Mouse (Mus musculus) heart, adult 2 months (tissue): ENCODE measurements at regions not wholly inside any gene's neighbourhood (a gene's known extent, or its start where the extent isn't known, plus 50 kb on each side); places are given as distances from the start of the nearest gene placed in this dataset.

Source experiments
- DNase-seq, 2 experiments: peaks; one replicate each; pipeline ENCODE4 v3.0.0; 2021
- H3K27ac ChIP-seq: fragments of 200-600 bp; 2 replicates; pipeline ENCODE4 v1.8.1; 2022
- H3K27me3 ChIP-seq: fragments of 200-500 bp; 2 replicates; pipeline ENCODE4 v1.6.1; 2012; ENCODE audit warnings: mild to moderate bottlenecking, low read length, inconsistent platforms, mixed read lengths; ENCODE audit not compliant: control insufficient read depth, insufficient read depth
- H3K36me3 ChIP-seq: fragments of 200-500 bp; 2 replicates; pipeline ENCODE4 v1.6.1; 2012; ENCODE audit warnings: low read length, inconsistent platforms; ENCODE audit not compliant: control insufficient read depth, insufficient read depth
- H3K4me1 ChIP-seq: fragments of 200-500 bp; 2 replicates; pipeline ENCODE4 v1.6.1; 2011; ENCODE audit warnings: low read length; ENCODE audit not compliant: control insufficient read depth, insufficient read depth
- H3K4me3 ChIP-seq: fragments of 200-600 bp; 2 replicates; pipeline ENCODE4 v1.8.1; 2022
- H3K79me2 ChIP-seq: fragments of 200-500 bp; replicated peaks from 2 replicates; pipeline ENCODE4 v1.6.1; 2012; ENCODE audit warnings: mild to moderate bottlenecking, inconsistent platforms, low read length, moderate library complexity, mixed read lengths; ENCODE audit not compliant: control insufficient read depth, insufficient read depth
- H3K9ac ChIP-seq: fragments of 200-500 bp; 2 replicates; pipeline ENCODE4 v1.6.1; 2012; ENCODE audit warnings: low read depth, mild to moderate bottlenecking, control low read depth, inconsistent platforms, low read length, mixed read lengths
- CTCF ChIP-seq: fragments of 200-600 bp; IDR thresholded peaks from 2 replicates; pipeline ENCODE4 v1.8.1; 2022; ENCODE audit warnings: antibody characterized with exemption, mild to moderate bottlenecking, moderate library complexity
- EP300 ChIP-seq: fragments of 200-500 bp; IDR thresholded peaks from 2 replicates; pipeline ENCODE4 v1.6.1; 2011; ENCODE audit warnings: low read depth, low read length, control low read depth; ENCODE audit not compliant: insufficient read depth
- POLR2A ChIP-seq: fragments of 200-500 bp; IDR thresholded peaks from 2 replicates; pipeline ENCODE4 v1.6.1; 2011; ENCODE audit warnings: mild to moderate bottlenecking, low read depth, low read length, control low read depth; ENCODE audit not compliant: insufficient read depth
- WGBS: fragments of 180-500 bp; shearing (Covaris S2); methylation state at CpG from one replicate; pipeline ENCODE4 v1.1.7; 2018; 5-methylcytosine and 5-hydroxymethylcytosine counted together
- intact Hi-C: fragments of 180-260 bp; cut with DNase I; formaldehyde crosslinking; loops from one replicate; pipeline ENCODE4 v1.15.1; 2025

GRCm38 (mm10) chr14:105380101-105380500 is 121.7 kb downstream of the Ndfip2 start:
- Histone ChIP-seq H3K27me3 (no peaks in the 10 kb centered on the region), H3K27ac (no peak overlapping the region), H3K36me3 (peaks cover 2% of the 10 kb centered on the region; the same call in 1 of the 2 replicates), H3K79me2 (no peaks in the 10 kb centered on the region), H3K9ac (no peak overlapping the region), H3K4me1 (peaks cover 2% of the 10 kb centered on the region), H3K4me3 (no peak overlapping the region)
- intact Hi-C loops = no loop called here
- 65% methylated on average over 4 of the region's 4 CpGs for WGBS
- TF ChIP-seq CTCF = no peak
- TF ChIP-seq EP300 = no peak
- no peak for TF ChIP-seq POLR2A
- no peak for DNase-seq

DNA sequence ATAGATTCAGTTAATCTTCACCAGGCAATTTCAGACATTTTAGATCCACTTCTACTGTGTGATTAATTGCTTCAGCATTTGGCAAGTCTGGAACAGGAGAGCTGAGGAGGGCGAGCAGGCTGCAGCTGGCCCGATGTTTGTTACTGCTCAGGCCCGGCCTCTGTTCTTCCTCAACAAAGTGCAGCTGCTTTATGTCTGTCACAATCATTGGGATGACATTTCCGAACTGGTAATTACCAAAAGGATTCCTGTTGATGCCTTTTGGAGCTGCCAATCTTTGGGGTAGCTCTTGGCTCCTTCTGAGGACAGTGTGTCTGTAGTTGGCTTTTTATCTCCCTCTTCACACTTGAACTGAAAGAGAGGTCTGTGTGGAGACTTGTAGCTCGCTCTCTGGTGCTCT is 119.4 kb downstream of the Ndfip2 start:
- Histone ChIP-seq H3K27me3 (no peaks in the 10 kb centered on the region), H3K4me1 (peaks cover 4% of the 10 kb centered on the region), H3K36me3 (peaks cover 2% of the 10 kb centered on the region; the same call in 1 of the 2 replicates), H3K9ac (no peak overlapping the region), H3K79me2 (no peaks in the 10 kb centered on the region), H3K27ac (no peak overlapping the region), H3K4me3 (no peak overlapping the region)
- WGBS = 30% methylated on average over 5 of the region's 5 CpGs
- TF ChIP-seq EP300 (0 out of 2 replicates have a peak, but pooled peaks have one; percentile 18), POLR2A (no peak), CTCF (no peak)
- peak; percentile 28 to 46 for DNase-seq
- intact Hi-C loops = no loop called here

DNA sequence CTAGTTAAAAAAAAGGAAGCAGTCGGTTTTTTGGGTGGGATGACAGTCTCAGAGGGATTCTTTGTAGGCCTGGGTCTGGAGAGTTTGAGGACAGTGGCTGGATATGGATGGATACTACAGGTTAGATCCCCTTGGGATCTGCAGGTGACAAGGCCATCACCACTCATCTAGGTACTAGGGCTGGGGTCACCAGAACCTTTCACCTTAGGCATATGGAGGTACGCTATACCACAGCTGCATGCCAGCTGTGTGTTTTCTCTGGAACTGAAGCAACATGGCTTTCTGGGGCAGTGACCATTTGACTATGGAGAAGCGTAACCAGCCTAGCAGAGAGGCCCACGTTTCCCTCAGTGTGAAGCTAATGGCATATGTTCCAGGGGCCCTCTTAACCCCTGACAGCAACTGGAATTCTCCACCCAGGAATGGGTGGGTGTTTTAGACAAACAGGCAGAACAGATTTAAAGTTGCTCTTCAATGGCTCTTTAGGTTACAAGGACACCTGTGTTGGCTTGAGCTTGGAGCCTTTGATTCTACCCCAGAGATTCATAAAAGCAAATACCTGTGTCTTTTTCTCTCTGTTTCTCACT is 118.8 kb downstream of the Ndfip2 start:
- no peak for DNase-seq
- Histone ChIP-seq H3K79me2 (no peaks in the 10 kb centered on the region), H3K27ac (no peak overlapping the region; the same call in 1 of the 2 replicates), H3K36me3 (peaks cover 2% of the 10 kb centered on the region; the same call in 1 of the 2 replicates), H3K4me3 (no peak overlapping the region), H3K9ac (no peak overlapping the region), H3K27me3 (no peaks in the 10 kb centered on the region), H3K4me1 (peaks cover 4% of the 10 kb centered on the region)
- TF ChIP-seq EP300 = no peak
- TF ChIP-seq POLR2A = no peak
- no peak for TF ChIP-seq CTCF
- WGBS = 82% methylated on average over 4 of the region's 4 CpGs
- intact Hi-C loops = no loop called here

DNA sequence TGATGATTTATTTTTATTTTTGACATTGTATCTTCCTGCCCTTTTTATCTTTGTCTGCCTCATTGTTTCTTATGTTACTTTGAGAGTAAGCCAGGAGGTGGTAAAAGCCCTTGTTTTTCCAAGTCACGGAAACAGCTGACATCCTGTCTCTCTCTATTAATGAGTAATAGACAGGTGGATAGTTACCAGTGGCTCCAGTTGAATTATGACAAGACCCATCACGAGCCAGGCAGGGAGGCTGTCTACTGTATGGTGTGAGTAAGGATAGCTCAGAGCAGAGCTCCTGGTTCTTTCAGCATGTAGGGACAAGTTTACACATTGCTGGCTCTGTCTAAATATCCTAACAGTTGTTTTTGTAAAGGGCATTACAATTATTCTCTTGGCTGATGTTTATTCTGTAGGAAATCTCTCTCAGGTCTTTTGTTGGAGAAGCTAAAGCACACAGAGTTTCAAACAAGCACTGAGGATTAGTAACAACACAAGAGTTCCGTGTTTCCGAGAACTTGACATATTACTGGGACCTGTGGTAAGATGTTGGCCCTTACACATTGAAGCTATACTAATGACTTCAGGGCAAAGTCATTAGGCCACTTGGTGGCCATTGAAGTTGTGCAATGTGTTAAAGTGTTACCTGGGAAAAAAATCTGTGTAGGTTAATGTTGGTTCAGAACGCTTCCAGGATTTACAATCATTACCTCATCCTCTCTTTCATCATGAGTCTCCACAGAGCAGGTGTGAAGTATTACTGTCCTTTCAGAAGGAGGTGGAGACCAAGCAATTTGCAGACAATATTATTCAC is 111.5 kb downstream of the Ndfip2 start:
- 77% methylated on average over 5 of the region's 5 CpGs for WGBS
- intact Hi-C loops = no loop called here
- Histone ChIP-seq H3K79me2 (no peaks in the 10 kb centered on the region), H3K4me1 (peaks cover 1% of the 10 kb centered on the region; the same call in 1 of the 2 replicates), H3K27ac (no peak overlapping the region), H3K9ac (no peak overlapping the region), H3K36me3 (no peaks in the 10 kb centered on the region), H3K27me3 (no peaks in the 10 kb centered on the region), H3K4me3 (no peak overlapping the region)
- TF ChIP-seq CTCF (no peak), POLR2A (no peak), EP300 (no peak)
- DNase-seq = no peak

GRCm38 (mm10) chr14:105360530-105360929 is 102.2 kb downstream of the Ndfip2 start:
- 16% methylated on average over 6 of the region's 6 CpGs for WGBS
- intact Hi-C loops = loop anchor here (5.0 kb wide), 1 partner anchor 42 kb away; no protein-coding TSS in a partner anchor
- no peak overlapping the region; the same call in 1 of the 2 replicates for H3K27ac ChIP-seq

More at GRCm38 (mm10) chr14:105360530-105360929, 102.2 kb downstream of the Ndfip2 start:
- peak; percentile 84 to 91 for DNase-seq
- H3K79me2 ChIP-seq = no peaks in the 10 kb centered on the region
- peaks cover 2% of the 10 kb centered on the region for H3K4me1 ChIP-seq
- H3K27me3 ChIP-seq = no peaks in the 10 kb centered on the region
- H3K4me3 ChIP-seq = no peak overlapping the region
- no peaks in the 10 kb centered on the region; the same call in none of the 2 replicates for H3K36me3 ChIP-seq
- TF ChIP-seq POLR2A (no peak), EP300 (peak; percentile 89)
- no peak overlapping the region for H3K9ac ChIP-seq
